Mouse (Mus musculus) testis, adult 2 months (tissue): ENCODE results near the gene Usp42.

Experiments used
- CTCF ChIP-seq: fragments of 200-500 bp; IDR thresholded peaks from 2 replicates; pipeline ENCODE4 v1.5.1; 2012; ENCODE audit warnings: low read depth, mild to moderate bottlenecking, inconsistent platforms, low read length, moderate library complexity; ENCODE audit not compliant: control insufficient read depth, insufficient read depth, insufficient replicate concordance
- POLR2A ChIP-seq: fragments of 200-500 bp; IDR thresholded peaks from 2 replicates; pipeline ENCODE4 v1.6.1; 2012; ENCODE audit warnings: low read depth, mild to moderate bottlenecking, inconsistent platforms, low read length, moderate library complexity; ENCODE audit not compliant: control insufficient read depth

GRCm38 (mm10) chr5:143676218-143676985 lies 55.7 kb downstream of the Usp42 start:
- no peak for TF ChIP-seq POLR2A
- TF ChIP-seq CTCF = no peak
